Mouse (Mus musculus) liver (tissue): ENCODE results near the gene Ccdc65.

Source experiments
- DNase-seq: peaks from one replicate; pipeline ENCODE4 v3.0.0-alpha.2; 2020; ENCODE audit warnings: mixed read lengths

Ccdc65 gene

DNA sequence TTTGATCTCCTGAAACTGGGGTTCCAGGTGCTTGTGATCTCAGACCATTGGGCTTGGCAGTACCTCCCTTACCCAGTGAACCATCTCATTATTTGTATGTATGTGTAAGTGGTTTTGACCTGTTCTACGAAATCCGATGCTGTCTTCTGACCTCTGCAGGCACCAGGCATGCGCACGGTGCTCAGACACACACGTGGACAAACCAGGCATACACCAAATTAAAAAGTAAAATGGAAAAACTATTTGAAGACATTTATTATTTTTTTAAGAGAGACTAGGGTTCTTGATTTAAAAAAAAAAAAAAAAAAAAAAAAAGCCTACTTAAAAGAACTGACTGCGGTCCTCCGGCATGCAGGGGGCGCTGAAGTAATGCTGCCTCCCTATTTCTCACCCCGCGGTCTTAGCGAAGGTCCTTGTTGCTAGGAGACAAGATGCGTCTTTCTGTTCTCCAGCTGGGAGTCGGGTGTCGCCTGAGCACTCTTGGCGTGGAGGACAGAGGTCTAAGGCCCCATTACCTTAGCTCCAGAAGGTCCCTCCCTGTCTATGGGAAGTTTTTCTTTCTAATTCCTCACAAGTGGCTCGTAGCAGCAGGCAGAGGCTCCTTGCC is at the start of gene Ccdc65:
Gene Ccdc65, plus strand, starts transcription at position 442 of the 607 bp plus-strand sequence.
- DNase-seq = peak; percentile 67

DNA sequence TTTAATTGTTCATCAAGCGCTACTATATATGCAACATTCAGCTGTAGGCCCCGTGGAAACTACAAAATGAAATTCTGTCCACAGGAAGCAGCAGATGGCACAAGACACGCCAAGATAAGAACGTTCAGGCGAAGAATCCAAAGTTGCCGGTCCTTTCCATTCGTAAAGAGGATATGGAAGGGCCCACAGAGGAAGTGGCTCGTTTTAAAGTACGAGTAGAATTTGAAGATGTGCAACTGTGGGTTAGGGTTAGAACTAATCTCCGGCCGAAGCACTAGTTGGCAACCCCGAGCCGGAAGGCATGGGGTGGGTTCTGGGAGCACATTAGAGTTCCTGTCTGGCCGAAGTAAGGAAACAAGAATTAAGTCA is 45.8 kb upstream of the Ccdc65 start:
- DNase-seq = peak; percentile 40

DNA sequence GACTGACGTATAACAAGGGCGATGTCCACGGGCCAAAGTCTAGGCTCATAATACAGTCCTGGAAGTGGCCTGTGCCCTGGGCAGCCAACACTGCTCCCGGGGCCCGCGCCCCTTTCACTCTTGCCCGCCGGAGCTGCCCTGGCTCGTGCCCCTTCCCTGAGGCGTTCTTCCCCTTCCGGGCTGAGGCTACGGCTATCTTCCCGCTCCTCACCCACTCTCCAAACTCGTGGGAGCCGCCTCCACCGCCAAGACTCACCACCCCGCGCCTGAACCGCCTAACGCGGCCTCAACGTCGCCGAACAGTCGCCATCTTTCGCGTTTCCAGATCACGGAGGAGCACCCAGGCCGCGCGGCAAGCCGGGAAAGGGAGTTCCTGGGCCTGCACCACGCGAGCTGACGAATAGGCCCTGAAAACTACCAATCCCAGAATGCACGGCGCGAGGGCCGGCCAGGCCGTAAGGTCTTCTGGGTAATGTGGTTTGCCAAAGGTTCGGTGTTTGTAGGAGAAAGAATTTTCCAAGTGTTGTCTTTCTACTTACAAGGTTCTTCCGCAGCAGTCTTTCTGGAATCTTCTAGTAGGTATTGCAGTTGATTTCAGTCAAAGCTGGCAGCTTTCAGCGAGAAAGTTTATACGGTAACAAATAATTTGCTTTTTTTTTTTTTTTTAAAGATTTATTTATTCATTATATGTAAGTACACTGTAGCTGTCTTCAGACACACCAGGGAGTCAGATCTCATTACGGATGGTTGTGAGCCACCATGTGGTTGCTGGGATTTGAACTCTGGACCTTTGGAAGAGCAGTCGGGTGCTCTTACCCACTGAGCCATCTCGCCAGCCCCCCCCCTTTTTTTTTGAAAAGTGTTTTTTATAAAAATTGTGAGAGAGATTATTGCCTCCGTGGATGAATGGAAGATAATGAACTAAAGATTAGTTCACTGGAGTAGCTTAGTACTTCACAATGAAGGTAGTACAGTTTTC is 45.2 kb upstream of the Ccdc65 start, which contains the start of gene Ddx23:
Gene Ddx23, minus strand, starts transcription at position 328 of the 979 bp plus-strand sequence.
- peak; percentile 96 for DNase-seq

DNA sequence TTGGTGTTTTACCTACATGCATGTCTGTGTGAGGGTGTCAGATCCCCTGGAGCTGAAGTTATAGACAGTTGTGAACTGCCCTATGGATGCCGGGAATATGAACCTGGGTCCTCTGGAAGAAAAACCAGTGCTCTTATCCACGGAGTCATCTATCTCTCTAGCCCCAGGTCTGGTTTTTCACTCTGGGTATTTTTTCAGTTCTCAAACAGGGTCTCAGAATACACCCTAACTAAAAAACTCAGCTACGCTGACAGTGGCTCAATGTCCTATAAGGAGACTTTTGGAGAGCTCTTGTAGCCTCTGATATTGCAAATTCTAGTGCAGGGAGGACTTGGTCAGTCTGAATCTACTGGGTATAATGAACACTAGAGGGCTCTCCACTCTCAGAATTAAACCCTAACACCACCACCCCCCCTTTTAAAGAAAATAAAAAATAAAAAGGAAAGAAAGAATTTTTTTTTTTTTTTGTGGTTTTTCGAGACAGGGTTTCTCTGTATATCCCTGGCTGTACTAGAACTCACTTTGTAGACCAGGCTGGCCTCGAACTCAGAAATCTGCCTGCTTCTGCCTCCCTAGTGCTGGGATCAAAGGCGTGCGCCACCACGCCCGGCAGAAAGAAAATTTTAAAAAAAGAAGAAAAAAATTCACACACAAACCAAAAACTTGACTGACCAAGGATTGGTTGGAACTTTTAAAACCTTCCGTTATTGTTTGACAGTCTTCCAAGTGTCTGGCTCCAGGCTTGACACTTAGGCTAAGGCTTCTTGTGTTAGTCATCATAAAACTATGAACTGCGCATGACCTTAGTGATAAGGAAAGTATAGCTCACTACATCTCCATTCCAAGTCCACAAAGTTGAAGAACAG is 43.7 kb upstream of the Ccdc65 start:
- no peak for DNase-seq

DNA sequence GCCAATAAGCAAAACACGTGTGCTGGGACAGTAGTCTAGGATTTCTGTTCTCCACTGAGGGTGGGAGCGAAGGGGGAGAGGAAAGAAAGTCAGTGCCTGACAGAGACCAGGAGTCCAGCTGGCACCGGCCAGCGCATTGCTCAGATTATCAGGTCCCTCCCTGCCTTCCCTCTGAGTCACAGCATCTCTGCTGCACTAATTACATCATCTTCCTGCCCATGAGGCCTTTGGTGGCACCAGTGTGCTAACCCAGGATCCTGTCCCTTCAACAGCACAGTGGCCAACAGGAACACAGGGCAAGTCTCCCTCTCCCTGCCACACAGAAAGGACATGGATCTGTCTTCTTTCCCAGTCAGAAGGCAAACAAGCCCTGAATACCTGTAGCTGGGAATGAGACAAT is 35.4 kb upstream of the Ccdc65 start:
- DNase-seq = no peak

DNA sequence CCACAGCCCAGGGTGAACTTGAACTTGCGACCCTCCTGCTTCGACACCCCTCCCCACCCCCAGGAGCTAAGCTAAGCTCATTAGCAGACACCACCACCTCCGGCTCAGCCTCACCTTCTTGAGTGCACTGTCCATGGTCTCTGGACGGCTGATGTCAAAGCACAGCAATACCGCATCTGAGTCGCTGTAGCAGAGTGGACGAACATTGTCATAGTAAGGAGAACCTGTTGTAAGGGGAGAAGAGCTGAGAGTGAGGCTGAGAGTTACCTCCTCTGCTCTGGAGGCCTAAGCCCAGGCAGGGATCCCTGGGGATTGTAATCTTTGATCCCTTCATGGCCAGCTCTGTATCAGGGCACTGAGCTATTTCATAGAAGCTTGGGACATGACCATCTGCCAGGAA is 34.3 kb upstream of the Ccdc65 start:
- DNase-seq = no peak

- no peak for DNase-seq
These were observed 33.6 kb upstream of the Ccdc65 start for GRCm38 (mm10) chr15:98674284-98674993.

DNA sequence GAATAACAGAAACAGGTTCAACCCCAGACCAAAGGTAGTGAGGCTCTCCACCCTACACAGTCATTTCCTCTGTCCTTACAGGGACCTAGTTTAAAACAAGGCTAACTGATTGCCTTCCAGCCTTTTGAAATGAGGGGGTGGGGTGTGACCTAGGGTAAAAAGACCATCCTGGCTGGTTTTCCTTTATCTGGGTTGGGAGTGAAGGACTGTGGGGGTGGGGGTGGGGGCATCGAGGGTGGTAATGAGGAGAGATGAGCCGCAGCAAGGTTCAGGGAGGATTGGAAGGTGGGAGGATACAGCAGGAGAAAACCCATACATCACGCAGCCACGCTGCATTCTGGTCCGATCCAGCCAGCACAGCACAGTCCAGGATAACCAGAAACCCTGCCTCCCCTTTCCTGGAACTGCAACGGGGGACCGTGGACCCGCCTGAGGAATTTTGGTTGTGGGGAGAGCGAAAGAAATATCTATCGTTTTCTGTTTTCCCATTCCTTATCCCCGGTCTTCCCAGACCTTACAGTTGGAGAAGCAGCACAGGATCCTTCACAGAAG is 32.9 kb upstream of the Ccdc65 start:
- no peak for DNase-seq

- DNase-seq = no peak
These were observed 32.3 kb upstream of the Ccdc65 start for GRCm38 (mm10) chr15:98675634-98676250.

- DNase-seq = no peak
These were observed 31.5 kb upstream of the Ccdc65 start for GRCm38 (mm10) chr15:98676471-98676870.

GRCm38 (mm10) chr15:98676940-98677728 is 30.9 kb upstream of the Ccdc65 start, which contains the start of gene Rnd1:
Gene Rnd1 (minus strand): TSS chr15:98677461.
- peak; percentile 78 for DNase-seq

DNA sequence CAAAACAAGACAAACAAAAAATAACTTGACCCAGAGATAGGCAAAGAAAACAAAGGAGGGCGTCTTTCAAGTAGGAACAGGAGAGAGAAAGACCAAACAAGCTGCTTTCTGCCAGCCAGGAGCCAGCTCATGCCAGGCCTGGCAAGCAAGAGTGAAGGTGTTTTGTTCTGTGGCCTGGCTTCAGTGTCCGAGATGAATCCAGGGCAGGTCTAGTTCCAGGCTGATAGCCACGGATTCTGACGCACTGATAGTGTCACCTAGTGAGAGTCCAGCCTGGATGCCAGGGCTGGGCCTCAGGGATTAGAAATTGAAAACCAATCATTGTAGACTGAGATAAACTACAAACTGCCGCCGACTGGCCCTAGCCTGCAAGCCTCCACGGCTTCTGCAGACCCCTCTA is 30.0 kb upstream of the Ccdc65 start:
- DNase-seq = no peak

DNA sequence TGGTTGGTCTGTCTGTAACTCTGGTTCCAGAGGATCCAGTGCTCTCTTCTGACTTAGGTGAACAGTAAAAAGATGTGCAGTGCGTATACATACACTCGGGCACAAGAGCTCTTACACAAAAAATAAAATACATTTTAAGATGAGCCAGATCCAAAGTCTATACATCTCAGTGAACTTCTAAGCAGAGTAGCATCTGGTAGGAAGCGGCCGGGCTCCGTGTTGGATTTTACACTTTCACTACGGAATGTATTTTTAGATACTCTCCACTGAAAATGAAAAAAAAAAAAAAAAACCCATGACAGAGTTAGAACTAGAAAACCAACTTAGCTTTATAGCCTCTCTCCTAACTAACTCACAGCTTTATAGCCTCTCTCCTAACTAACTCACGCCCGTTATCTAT is 27.3 kb upstream of the Ccdc65 start:
- no peak for DNase-seq

DNA sequence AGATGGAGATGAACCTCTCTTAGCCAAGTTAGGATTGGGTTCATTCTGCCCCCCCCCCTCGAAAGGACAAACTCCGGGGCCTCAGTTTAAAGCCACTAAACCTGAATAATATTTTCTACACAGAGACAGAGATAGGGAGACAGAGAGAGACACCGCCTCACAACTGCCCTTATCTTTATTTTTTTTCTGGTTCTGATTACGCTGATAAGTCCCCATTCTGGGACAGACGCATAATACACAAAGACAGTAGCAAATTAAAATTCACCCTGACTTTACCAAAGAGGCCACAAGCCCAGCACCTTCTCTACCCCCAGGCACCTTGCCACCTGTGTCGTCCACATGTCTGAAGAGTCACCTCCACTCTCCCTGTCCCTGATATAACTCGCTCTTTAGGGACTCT is 26.4 kb upstream of the Ccdc65 start:
- DNase-seq = no peak

DNA sequence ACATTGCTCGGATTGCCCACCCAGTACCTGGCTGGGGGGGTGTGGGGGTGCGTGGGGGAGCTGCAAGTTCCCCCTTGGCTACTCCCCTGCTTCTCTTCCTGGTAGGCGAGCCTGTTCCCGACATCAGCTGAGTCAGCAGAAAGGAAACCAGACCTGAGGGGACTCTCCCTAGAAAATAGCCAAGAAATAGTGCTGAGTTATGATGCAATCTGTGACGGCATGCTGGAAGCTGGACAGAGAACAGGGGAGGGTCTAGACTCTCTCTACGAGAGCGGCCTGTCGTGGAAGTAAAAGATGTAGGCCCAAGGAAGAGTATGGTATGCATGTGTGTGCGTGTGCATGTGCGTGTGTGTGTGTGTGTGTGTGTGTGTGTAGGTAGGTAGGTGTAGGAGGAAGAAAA is 24.8 kb upstream of the Ccdc65 start:
- DNase-seq = no peak

GRCm38 (mm10) chr15:98683746-98684145 is 24.3 kb upstream of the Ccdc65 start:
- DNase-seq = no peak

- no peak for DNase-seq
These were observed 22.1 kb upstream of the Ccdc65 start for GRCm38 (mm10) chr15:98685926-98686325.

- DNase-seq = no peak
These were observed 18.3 kb upstream of the Ccdc65 start for GRCm38 (mm10) chr15:98689682-98690081.

GRCm38 (mm10) chr15:98691486-98692147 is 16.4 kb upstream of the Ccdc65 start:
- no peak for DNase-seq

DNA sequence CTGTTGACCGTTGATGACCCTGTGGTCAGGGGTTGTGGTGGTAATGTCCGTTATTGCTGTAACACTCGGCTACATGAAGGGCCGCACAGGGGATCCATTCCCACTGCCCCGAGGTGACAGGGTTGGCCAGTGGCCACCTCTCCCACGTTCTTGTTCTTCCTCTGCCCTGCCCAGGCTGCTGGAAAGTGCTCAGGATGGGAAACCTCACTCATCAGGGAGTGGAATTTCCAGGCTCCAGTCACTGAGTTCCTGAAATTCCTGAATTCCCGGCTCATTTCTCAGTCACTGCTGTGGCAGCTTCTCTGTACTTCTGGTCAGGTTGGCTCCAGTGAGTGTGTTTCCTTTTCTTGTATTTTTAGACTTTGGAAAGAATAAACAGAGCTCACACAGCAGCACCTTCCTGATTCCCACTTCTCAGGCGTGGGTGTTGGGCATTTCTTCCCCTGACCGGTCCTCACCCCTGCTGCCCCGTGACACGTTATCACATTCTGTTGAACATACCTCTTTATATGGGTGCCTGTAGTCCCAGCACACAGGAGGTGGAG is 15.8 kb upstream of the Ccdc65 start:
- no peak for DNase-seq
